Comparison of ENCODE assay signal across 16 mouse cellular contexts in the genomic region with DNA sequence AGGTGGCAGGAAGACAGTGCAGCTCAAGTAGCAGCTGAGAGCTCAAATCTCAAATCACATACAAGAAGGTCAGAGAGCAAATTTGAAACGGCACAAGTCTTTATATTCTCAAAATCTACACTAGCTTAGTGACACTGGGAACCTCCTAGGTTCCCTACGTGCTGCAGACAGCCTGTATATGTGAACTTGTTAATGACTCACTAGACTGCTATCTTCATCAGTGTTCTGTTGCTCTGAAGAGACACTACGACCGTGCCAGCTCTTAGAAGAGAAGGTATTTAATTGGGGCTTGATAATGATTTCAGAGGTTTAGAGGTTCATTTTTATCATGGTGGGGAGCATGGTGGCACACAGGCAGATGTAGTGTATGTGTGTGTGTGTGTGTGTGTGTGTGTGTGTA.
DNase-seq lines count a peak whose midpoint lies in the region; ATAC-seq and TF ChIP-seq lines count a peak whose summit lies in the region.
"Had no signal": no experiment of that assay in that cellular context is flagged by ENCODE, and none has a peak within 500 bp of the region (broad histone marks: within the 10 kb centered on the region; RNA-seq: fewer than 3 reads in every experiment).

No protein-coding gene starts in this region.

- no peak for ATAC-seq in hindbrain, embryonic 13.5 days (ENCODE audit: low FRiP score)
- ATAC-seq in hindbrain, embryonic 16.5 days, result no peak
- ATAC-seq in midbrain, embryonic 14.5 days (ENCODE audit: low FRiP score, low TSS enrichment), result no peak
- ATAC-seq in midbrain, embryonic 11.5 days (ENCODE audit: low FRiP score), result no peak
- ATAC-seq in midbrain, postnatal 0 days (ENCODE audit: low FRiP score), result no peak
- ATAC-seq: intestine, embryonic 16.5 days had no signal

- DNase-seq in midbrain, embryonic 14.5 days, result peak; percentile 5
- no peak for DNase-seq in midbrain, embryonic 11.5 days (ENCODE audit: low spot score, missing footprints)
- peak; percentile 14 for DNase-seq in brain, embryonic 14.5 days (ENCODE audit: low read depth)
- DNase-seq in midbrain, postnatal 0 days (ENCODE audit: low spot score), result no peak
- DNase-seq: adrenal gland, adult 2 months; adrenal gland, postnatal 25 days; cerebellum, adult 2 months; cerebellum, postnatal 10 days; gastrocnemius, postnatal 36 days; heart, adult 11 months; heart, postnatal 36 days had no signal

- no peaks in the 10 kb centered on the region for H3K36me3 ChIP-seq in hindbrain, embryonic 13.5 days
- H3K36me3 ChIP-seq in hindbrain, embryonic 16.5 days (ENCODE audit: control insufficient read depth, insufficient read depth, low read length), result no peaks in the 10 kb centered on the region
- H3K36me3 ChIP-seq in midbrain, embryonic 14.5 days (ENCODE audit: control insufficient read depth, insufficient read depth, low read length), result no peaks in the 10 kb centered on the region
- H3K36me3 ChIP-seq in midbrain, embryonic 11.5 days (ENCODE audit: control insufficient read depth, insufficient read depth, low read length), result no peaks in the 10 kb centered on the region
- H3K36me3 ChIP-seq in midbrain, postnatal 0 days (ENCODE audit: insufficient read depth, low read length), result no peaks in the 10 kb centered on the region
- H3K36me3 ChIP-seq: embryonic facial prominence, embryonic 10.5 days; heart, embryonic 13.5 days had no signal

- TF ChIP-seq POLR2A in brain, embryonic 14.5 days (IDR thresholded peaks at IDR 0.05; ENCODE audit: borderline replicate concordance, extremely low read depth, insufficient read depth, insufficient read length, poor library complexity, severe bottlenecking), result no peak

- TF ChIP-seq CTCF in brain, embryonic 14.5 days (IDR thresholded peaks at IDR 0.05; ENCODE audit: borderline replicate concordance, extremely low read depth, insufficient read depth, insufficient read length), result no peak
- no peak for TF ChIP-seq CTCF in midbrain, postnatal 0 days (IDR thresholded peaks at IDR 0.05)

- no peaks in the 10 kb centered on the region for H3K9me3 ChIP-seq in hindbrain, embryonic 13.5 days
- no peaks in the 10 kb centered on the region for H3K9me3 ChIP-seq in hindbrain, embryonic 16.5 days (ENCODE audit: control insufficient read depth, low read length)
- no peaks in the 10 kb centered on the region for H3K9me3 ChIP-seq in midbrain, embryonic 14.5 days (ENCODE audit: control insufficient read depth, low read length)
- no peaks in the 10 kb centered on the region for H3K9me3 ChIP-seq in midbrain, embryonic 11.5 days (ENCODE audit: control insufficient read depth, low read length)
- no peaks in the 10 kb centered on the region for H3K9me3 ChIP-seq in midbrain, postnatal 0 days (ENCODE audit: low read length)
- H3K9me3 ChIP-seq: embryonic facial prominence, embryonic 10.5 days; heart, embryonic 13.5 days had no signal

- H3K4me1 ChIP-seq in hindbrain, embryonic 13.5 days (replicated peaks), result 0 out of 2 replicates have a peak, but pooled peaks cover 3% of the 10 kb centered on the region
- peaks cover 11% of the 10 kb centered on the region for H3K4me1 ChIP-seq in hindbrain, embryonic 16.5 days (ENCODE audit: control insufficient read depth, insufficient read depth, low read depth, low read length)
- 0 out of 2 replicates have a peak, but pooled peaks cover 6% of the 10 kb centered on the region for H3K4me1 ChIP-seq in midbrain, embryonic 14.5 days (ENCODE audit: control insufficient read depth, insufficient read depth, low read length)
- peaks cover 5% of the 10 kb centered on the region; the same call in 1 of the 2 replicates for H3K4me1 ChIP-seq in midbrain, embryonic 11.5 days (ENCODE audit: control insufficient read depth, insufficient read depth, low read length)
- H3K4me1 ChIP-seq in midbrain, postnatal 0 days (ENCODE audit: insufficient read depth, low read length), result 0 out of 2 replicates have a peak, but pooled peaks cover 6% of the 10 kb centered on the region
- H3K4me1 ChIP-seq: heart, embryonic 13.5 days had no signal

- H3K27ac ChIP-seq in hindbrain, embryonic 13.5 days, result peak overlapping the region; percentile 20; the same call in 1 of the 2 replicates
- H3K27ac ChIP-seq in hindbrain, embryonic 16.5 days (ENCODE audit: low read depth, low read length), result no peak overlapping the region; the same call in 1 of the 2 replicates
- peak overlapping the region; percentile 55; the same call in 1 of the 2 replicates for H3K27ac ChIP-seq in midbrain, embryonic 14.5 days (replicated peaks; ENCODE audit: low read depth, low read length)
- no peak overlapping the region for H3K27ac ChIP-seq in midbrain, embryonic 11.5 days (ENCODE audit: low read depth, low read length)
- peak overlapping the region; percentile 44 for H3K27ac ChIP-seq in midbrain, postnatal 0 days (ENCODE audit: low read depth, low read length)
- H3K27ac ChIP-seq: embryonic facial prominence, embryonic 10.5 days; heart, embryonic 13.5 days had no signal

- H3K4me3 ChIP-seq in hindbrain, embryonic 13.5 days, result no peak overlapping the region
- H3K4me3 ChIP-seq in hindbrain, embryonic 16.5 days (ENCODE audit: low read length), result no peak overlapping the region
- no peak overlapping the region for H3K4me3 ChIP-seq in midbrain, embryonic 14.5 days (replicated peaks; ENCODE audit: low read depth, low read length)
- H3K4me3 ChIP-seq in midbrain, embryonic 11.5 days (ENCODE audit: low read depth, low read length), result no peak overlapping the region
- H3K4me3 ChIP-seq in midbrain, postnatal 0 days (ENCODE audit: low read depth, low read length), result no peak overlapping the region
- H3K4me3 ChIP-seq: embryonic facial prominence, embryonic 10.5 days; heart, embryonic 13.5 days had no signal

- no peak overlapping the region for H3K4me2 ChIP-seq in hindbrain, embryonic 13.5 days
- no peak overlapping the region for H3K4me2 ChIP-seq in hindbrain, embryonic 16.5 days (ENCODE audit: low read length)
- no peak overlapping the region for H3K4me2 ChIP-seq in midbrain, embryonic 14.5 days (ENCODE audit: low read length)
- H3K4me2 ChIP-seq in midbrain, embryonic 11.5 days, result no peak overlapping the region
- no peak overlapping the region for H3K4me2 ChIP-seq in midbrain, postnatal 0 days (ENCODE audit: low read depth, low read length, poor library complexity, severe bottlenecking)
- H3K4me2 ChIP-seq: heart, embryonic 13.5 days had no signal

- no peaks in the 10 kb centered on the region for H3K27me3 ChIP-seq in hindbrain, embryonic 13.5 days
- no peaks in the 10 kb centered on the region for H3K27me3 ChIP-seq in hindbrain, embryonic 16.5 days (replicated peaks; ENCODE audit: control insufficient read depth, insufficient read depth, low read length)
- no peaks in the 10 kb centered on the region for H3K27me3 ChIP-seq in midbrain, embryonic 14.5 days (ENCODE audit: control insufficient read depth, insufficient read depth, low read length)
- H3K27me3 ChIP-seq in midbrain, embryonic 11.5 days (ENCODE audit: control insufficient read depth, insufficient read depth, low read length), result no peaks in the 10 kb centered on the region
- H3K27me3 ChIP-seq in midbrain, postnatal 0 days (ENCODE audit: insufficient read depth, low read length), result no peaks in the 10 kb centered on the region
- H3K27me3 ChIP-seq: heart, embryonic 13.5 days had no signal

- 86% methylated on average over 4 of the region's 4 CpGs for WGBS in hindbrain, embryonic 13.5 days
- WGBS in hindbrain, embryonic 16.5 days, result 77% methylated on average over 4 of the region's 4 CpGs
- 77% methylated on average over 4 of the region's 4 CpGs for WGBS in midbrain, embryonic 14.5 days
- WGBS in midbrain, embryonic 11.5 days, result 88% methylated on average over 4 of the region's 4 CpGs
- 62% methylated on average over 4 of the region's 4 CpGs for WGBS in midbrain, postnatal 0 days

- H3K9ac ChIP-seq in hindbrain, embryonic 13.5 days, result no peak overlapping the region
- H3K9ac ChIP-seq in hindbrain, embryonic 16.5 days (ENCODE audit: low read depth, low read length), result no peak overlapping the region
- H3K9ac ChIP-seq in midbrain, embryonic 14.5 days (replicated peaks; ENCODE audit: low read length), result no peak overlapping the region
- H3K9ac ChIP-seq in midbrain, embryonic 11.5 days (ENCODE audit: low read length), result no peak overlapping the region
- H3K9ac ChIP-seq in midbrain, postnatal 0 days (replicated peaks; ENCODE audit: low read length, poor library complexity, severe bottlenecking), result no peak overlapping the region
- H3K9ac ChIP-seq: heart, embryonic 13.5 days had no signal

Comparison
In these comparisons a context has a peak if more than half of its experiments do, and no peak if none do; other contexts are left out.
1. H3K27ac ChIP-seq: peak in hindbrain, embryonic 13.5 days (single experiment), midbrain, embryonic 14.5 days (single experiment) and midbrain, postnatal 0 days (single experiment); none in hindbrain, embryonic 16.5 days (single experiment) and midbrain, embryonic 11.5 days (single experiment).
2. DNase-seq: peak in midbrain, embryonic 14.5 days (single experiment) and brain, embryonic 14.5 days (single experiment); none in midbrain, embryonic 11.5 days (single experiment) and midbrain, postnatal 0 days (single experiment).